Mouse (Mus musculus) lung, postnatal 14 days (tissue): Measurements from ENCODE around the gene Cltb.
"Not testable (repeated sequence)": the region's sequence is repeated elsewhere in the genome, so short reads cannot be mapped to it uniquely, and the experiment has no call there.

Experiments used
- DNase-seq: peaks from one replicate; pipeline ENCODE4 v3.0.0; 2021

The Cltb gene

DNA sequence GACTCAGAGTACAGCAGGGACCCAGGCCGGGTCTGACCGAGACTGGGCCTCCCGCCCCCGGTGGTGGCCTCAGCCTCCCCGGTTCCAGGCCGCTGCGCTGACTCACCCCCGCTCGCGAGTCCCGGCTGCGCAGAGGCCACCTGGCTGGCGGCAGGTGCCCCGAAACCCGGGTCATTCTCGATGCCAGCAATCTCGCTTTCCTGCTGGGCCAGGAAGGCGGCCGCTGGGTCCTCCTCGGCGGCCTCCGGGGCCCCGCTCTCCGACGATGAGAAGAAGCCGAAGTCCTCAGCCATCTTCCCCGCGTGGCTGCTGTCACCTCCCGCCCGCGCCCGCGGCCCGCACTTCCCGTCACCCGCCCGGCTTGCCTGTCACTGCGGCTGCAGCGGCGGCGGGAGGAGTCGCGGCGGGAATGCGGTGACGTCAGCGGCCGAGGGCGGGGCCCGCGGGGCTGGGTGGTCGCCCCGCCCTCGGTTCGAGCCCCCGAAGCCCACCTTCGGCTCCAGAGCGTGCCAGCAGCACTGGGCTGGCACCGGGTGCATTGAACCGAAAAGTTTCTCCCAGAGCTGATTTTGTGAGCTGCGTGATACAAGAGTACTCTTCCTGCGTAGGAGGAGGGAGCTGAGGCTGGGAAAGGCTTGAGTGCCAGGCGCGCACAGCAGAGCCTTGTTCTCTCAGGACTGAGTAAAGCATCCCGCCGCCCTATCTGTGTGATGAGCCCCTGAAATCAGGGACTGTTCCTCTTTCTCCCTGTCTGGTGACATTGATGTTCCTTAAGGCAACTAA is at the start of gene Cltb:
TSS of gene Cltb (minus strand) at position 373 of the 783 bp plus-strand sequence.
- DNase-seq, result peak; percentile 93

DNA sequence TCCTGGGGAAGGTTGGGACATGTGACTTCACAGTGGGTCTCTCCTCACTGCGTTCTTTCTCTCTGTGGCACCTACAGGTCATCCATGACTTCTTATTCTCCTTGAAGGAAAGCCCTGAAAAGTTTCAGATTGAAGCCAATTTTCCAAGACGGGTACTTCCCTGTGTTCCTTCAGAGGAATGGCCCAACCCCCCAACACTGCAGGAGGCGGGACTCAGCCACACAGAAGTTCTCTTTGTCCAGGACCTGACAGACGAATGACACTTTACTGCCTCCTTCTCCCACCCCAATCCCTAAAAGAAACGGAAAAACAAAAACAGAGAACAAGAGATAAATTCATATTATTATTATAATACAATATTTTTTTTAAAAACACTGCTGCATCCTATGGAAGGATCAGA is 49.7 kb upstream of the Cltb start:
- DNase-seq, result no peak

DNA sequence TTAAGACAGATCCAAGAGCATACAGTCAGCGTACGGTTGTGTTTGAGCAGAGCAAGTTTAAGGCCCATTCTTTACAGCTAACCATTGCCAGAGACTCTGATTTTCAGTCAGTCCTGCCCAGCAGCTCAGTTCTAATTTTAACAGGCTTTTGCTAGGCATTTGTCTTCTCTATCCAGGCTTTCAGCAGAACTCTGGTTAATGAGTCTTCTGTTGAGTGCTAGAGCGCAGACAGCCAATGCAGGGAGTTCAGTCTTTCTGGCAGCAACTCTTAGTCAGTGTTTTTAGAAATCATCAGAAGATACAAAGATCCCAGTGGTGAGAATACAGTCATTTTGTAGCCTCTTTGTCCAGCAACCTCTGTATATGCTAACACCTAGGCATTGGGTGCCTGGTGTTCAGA is 39.3 kb upstream of the Cltb start:
- DNase-seq, result no peak

DNA sequence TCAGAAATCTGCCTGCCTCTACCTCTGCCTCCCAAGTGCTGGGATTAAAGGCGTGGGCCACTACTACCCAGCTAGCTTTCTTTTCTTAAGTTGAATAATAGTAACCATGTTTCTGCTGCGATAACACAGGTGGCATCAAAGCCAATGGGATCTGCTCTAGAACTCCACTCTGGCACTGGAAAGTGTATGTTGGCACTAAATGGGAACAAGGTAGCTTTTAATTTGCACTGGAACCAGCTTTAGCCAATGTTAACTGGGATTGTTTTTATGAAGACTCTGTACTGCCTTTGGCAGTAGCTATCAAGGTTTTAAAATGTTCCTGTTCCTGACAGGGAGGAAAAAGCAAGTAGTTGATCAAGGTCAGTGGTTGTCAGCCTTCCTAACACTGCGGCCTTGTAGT is 23.9 kb upstream of the Cltb start:
- no peak for DNase-seq

DNA sequence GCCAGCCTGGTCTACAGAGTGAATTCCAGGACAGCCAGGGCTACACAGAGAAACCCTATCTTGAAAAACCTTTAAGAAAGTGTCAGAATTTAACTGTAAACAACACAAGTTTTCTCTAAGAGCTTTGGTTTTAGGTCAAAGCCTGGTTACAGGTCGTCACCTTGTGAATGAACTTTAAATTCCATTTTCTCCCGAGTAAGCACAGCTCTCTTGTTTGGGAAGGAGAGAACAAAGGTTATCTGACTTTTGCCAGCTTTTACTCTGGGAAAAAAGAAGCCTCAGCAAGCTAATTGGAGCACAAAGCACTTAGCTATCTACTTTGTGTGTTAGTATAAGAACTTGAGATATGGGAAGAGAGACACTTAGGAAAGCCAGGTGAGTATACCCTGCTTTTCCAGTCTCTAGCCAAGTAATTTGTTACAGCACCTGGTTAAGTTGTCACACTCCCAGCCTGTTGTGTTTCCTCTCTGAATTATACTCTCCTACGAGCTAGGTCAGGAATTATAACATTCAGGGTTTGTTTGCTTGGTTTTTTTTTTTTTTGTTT is 21.7 kb upstream of the Cltb start:
- no peak for DNase-seq

DNA sequence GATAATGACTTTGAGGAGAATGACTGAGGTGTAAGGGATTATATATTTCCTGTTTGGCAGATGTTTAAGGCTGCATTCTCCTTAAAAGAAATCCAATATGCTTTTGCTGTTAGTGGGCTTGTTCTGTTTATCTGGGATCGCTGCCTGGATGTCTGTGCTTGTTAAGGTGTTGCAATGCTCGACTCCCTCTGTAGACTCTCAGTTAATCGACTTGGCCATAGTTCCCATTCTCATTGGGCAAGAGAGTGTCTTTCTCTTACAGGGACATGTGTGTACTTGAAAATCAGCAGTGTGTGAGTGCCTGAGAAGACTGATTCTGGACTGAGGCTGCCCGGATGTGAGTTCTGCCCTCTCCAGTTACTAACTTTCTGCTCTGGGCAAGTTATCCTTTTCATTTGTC is 18.0 kb upstream of the Cltb start:
- peak; percentile 49 for DNase-seq

DNA sequence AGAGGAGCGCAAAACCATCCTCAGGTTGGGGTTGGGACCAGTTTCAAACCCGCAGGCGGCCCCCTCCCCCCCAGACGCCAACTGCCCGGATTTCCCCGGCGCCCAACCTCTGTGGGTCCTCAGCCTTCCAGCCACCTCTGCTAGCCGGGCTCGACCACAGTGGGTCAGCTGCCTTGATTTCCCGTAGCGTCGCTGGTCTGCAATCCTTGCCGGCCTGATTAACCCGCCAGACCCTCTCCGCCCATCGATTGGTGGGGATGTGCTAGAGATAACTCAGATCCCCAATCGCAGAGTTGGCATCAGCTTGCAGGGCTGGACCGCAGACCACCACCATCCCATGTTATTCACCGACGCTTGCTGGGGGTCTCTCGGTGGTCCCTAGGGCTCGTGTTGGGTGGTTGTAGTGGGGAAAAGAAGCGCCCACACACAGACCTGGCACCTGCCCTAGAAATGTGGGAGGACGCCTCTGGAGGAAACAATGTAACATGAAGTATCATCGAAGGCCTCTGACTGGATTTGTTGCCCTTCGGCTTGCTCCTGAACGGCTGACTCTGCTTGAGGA is 10.9 kb upstream of the Cltb start:
- no peak for DNase-seq

DNA sequence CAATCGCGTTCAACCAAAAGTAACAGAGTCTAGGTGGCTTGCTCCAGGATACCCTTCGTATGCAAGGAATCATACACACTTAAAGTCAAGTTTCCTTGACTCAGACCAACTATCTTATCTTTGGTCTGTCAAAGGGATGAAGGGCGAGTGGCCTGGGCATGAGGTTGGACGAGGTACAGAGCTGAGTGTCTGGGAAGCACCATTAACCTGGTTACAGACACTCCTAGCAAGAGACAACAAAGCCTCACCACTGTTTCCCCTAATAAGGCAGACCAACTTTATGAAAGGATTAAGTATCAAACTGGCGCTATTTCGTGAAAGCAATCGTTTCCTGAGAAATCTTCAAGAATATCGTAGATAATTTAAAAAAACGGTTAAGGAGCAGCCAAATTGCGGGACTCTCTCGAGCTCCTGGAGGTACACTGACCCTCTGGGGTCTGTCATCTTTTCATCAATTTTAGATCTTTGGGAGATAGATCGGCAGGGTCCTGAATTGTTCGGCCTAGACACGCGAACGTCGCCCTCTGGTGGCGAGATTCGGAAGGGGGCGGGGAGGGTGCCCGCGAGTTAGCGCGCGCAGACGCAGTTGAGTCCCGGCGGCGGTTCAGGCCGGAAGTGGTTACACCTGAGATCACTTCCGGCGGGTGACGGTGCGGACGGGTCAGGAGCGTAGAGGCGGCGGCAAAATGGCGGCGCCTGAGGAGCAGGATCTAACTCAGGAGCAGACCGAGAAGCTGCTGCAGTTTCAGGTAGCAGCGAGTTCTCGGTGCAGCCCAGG is 10.2 kb upstream of the Cltb start, which contains the start of gene Faf2:
TSS of gene Faf2 (plus strand) at position 630 of the 778 bp plus-strand sequence.
- peak; percentile 99 for DNase-seq

DNA sequence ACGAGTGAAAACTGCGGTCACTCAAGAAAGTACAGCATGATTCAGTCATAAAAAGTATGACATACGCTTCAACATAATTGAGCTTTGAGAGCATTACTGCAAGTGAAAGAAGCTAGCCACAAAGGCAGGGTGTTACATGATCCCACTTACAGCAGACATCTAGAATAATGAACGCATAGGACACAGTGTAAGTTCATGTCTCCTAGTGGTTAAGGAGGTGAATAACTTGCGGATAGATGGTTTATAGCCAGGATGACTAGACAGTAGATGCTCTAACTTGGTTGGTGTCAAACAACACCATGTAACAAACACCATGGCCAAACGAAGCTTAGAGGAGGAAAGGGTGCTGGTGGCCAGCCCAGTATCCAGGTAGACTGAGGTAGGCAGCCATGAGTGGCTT is 5.9 kb upstream of the Cltb start:
- no peak for DNase-seq

DNA sequence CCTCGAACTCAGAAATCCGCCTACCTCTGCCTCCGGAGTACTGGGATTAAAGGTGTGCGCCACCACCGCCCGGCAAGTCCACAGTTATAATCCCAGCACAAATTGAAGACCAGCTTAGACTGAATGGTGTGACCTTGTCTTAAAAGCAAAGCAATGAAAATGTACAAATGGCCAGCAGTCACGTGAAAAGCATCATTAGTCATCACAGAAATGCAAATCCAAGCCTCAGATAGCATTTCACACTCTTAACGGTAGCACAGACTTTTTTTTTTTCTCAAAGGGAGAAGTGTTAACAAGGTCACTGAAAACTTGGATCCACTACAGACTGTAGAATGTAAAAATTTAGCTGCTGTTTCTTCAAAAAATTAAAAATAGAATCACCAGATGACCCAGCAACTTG is 5.2 kb upstream of the Cltb start:
- DNase-seq, result no peak

DNA sequence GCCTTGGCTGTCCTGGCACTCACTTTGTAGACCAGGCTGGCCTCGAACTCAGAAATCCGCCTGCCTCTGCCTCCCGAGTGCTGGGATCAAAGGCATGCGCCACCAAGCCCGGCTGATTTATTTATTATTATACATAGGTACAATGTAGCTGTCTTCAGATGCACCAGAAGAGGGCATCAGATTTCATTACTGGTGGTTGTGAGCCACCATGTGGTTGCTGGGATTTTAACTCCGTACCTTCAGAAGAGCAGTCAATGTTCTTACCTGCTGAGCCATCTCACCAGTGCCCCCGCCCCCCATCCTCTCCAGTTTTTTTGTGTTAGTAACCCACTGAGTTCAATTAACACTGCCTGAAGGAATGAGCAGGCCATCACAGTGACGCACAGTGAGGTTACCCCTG is 2.0 kb upstream of the Cltb start:
- not testable (repeated sequence) for DNase-seq

DNA sequence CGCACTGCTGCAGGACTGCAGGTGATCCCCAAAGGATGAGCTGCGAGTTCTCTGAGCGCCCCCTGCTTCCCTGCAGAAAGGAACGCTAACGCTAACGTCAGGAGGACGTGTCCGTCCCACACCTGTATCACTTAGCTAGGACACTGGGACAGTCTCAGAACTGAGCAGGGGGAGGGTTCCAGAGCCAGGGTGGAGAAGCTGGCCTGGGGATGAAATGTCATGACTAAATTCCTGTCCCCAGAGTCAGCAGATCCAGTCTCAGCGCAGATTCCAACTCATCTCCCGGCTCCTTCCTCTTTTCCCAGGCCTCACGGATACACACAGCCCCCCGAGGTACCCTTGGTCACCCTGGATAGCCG is 552 bp downstream of the Cltb start:
- DNase-seq, result no peak

DNA sequence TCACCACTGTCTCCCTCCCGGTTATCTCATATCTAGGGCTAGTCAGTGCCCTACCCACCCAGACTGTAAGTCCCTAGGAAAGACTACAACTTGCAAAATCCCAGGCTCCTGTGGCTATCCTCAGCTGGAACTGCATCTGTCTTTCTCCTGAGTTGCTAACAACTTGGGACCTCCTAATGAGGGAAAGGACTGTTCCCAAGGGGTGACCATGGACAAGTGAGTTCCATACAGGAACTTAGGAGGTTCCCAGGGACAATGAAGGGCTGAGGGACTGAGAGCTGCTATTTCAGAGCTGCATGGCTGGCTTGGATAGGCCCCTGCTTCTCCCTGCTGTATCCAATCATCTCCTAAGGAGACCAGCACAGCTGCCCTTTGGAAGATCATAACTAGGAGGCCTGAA is 1.8 kb downstream of the Cltb start:
- DNase-seq, result no peak

DNA sequence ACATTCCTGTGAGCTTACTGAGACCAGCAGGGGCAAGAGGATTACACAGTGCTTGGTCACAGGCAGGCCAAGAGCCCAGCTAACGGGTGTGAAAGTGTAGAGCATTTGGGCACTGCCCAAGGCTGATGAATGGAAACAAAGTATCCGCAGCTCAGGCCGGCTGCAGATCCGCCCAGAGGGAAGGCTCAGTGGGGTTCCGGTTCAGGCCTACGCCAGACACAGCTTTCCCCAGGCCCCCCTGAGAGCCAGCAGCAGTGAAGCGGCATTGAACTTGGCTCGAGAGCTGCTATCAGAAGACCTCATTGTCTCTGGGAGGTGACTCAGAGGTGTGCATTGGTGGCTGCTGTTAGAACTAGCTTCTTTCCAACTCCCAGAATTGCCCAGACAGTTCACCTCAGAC is 2.5 kb downstream of the Cltb start:
- peak; percentile 24 for DNase-seq

DNA sequence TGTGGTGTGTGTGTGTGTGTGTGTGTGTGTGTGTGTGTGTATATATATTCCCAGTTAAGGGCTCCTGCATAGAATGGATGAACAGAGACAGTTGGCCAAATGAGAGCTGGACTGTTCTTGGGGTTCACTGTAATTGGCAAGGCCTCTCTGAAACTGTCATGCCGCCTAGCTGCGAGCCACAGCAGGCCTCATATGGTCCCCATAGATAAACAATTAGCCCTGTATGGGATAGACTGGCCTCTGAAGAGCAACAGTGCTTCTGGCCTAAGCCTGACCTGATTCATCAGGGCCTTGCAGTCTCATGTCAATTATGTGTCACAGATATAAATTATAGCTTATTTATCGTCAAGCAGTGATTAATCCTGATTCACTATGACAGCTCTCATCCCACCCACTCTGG is 3.1 kb downstream of the Cltb start:
- no peak for DNase-seq

DNA sequence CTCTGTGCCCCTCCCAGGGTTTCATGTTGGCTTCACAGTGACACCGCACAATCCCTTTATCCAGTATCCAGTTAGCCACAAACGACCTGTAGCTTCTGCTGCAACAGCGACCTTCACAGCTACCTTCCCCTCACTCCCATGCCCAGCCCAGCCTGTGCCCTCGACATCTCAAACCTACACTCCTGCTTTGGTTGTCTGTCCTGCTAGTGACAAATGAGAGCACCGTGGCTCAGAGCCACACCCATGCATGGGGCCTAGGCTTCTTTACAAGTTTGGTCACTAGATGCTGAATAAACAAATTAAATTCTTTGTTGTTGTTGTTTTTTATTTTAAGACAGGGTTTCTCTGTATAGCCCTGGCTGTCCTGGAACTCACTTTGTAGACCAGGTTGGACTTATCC is 3.9 kb downstream of the Cltb start:
- DNase-seq, result no peak

DNA sequence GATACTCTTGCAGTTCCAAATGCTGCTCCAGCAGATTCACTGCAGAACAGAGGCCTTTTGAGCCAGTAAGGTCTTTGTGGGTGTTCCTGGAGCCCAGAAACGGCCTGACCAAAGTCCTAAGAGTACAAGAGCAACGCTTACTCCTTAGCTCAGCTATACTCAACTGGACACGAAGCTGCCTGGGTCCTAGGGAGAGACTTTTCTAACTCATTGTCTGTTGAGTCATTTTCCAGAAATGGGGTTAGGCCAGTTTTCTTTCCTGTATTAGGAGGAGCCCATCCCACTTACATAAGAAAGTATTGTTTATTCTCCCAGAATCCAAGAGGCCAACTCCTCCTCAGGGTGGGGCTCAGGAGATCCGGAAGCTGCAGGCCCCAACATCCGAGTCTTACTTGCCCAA is 5.7 kb downstream of the Cltb start:
- DNase-seq, result no peak

DNA sequence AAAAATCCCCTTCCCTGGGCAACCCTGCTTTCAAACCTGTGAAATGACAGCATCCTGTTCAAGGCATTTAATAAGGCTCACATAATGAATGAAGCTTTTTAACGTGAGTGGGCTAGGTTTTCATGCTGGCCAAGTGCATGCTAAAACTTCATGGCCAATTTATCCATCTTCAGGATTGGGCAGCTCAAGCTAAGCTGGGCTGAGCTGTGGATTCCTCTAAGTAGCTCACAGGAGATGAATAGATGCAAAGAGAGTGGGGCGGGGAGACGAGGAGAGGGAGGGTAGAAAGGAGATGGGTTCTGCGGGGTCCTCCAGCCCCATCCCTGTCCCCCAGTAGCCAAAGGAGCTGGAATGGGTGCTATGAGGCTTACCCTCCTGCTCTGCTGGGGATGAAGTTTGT is 6.9 kb downstream of the Cltb start:
- DNase-seq, result no peak

DNA sequence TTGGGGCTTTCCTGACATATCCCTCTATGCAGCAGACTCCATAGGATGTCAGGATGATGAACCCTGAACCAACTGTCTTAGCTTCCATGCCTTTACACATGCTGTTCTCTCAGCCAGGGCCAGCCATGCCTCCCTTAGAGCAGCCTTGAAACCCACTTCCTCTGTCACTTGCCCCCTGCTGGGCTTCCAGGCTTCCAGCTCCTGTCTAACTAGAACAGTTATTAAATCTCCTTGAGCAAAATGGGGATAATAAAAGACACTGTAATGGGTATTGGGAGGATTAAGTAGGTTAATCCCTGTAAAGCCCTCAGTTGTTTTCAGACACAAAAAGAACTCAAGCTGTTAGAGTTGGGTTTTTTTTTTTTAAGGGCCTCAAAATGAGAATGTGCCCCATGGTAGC is 7.6 kb downstream of the Cltb start:
- DNase-seq, result no peak

DNA sequence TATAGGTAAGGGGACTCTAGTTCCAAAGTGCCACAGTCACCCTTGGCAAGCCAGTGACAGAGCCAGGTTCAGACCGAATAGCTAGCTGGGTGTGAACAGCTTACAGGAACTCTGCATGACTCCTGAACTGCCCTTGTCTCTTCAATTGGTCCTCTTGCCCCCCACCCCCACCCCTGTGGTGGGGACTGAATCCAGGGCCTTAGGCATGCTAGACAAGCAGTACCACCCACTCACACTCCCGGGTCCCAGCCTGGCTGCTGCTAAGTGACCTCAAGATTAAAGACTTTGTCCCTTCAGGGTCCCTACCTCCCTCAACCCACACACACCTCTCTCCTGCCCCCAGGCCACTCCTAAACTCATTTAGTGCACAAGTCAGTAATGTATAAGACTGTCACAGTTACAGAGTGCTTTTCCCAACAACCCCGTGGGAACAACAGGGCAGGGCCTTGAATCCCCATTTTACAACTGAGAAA is 8.5 kb downstream of the Cltb start:
- no peak for DNase-seq

DNA sequence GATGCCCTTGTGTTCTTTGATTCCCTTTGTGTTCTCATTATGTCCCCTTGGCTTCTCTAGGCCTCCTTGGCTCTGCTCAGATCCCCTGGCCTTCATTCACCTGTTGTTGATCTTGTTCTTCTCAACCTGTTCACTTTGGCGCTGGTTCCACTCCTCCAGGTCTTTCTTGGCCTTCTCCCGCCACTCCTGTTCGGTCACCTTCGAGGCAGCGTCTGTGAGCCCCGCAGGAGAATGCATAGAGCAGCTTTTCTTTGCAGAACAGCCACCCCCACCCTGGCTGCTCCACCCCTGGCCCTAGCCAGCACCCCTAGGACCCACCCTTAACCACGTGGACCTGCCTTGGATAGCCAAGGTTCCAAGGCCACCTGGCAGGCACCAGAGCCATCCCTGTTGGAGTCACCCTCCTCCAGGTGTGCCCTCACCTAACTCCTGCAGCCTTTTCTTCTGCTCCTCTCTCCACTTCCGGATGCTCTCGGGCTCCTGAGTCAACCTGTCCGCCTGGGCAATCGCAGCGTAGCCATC is 12.5 kb downstream of the Cltb start:
- no peak for DNase-seq

DNA sequence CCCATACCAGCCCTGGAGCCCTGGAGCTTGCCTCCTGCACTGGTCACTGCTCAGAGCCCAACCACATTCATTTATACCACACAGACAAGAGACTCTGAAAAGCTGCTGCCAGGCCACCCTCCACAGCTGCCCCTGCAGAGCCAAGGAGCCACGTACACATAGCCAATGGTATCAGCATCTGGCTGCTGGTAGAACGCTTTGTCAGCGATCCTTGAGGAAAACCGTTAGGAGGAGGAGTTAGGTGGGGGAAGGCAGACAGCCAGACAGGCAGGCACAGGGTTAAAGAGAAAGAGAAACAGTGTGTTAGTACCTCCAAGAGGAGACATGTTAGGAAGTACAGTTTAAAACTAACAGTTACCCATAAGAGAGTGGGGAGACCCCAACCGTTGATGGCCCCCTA is 14.3 kb downstream of the Cltb start:
- DNase-seq, result no peak

DNA sequence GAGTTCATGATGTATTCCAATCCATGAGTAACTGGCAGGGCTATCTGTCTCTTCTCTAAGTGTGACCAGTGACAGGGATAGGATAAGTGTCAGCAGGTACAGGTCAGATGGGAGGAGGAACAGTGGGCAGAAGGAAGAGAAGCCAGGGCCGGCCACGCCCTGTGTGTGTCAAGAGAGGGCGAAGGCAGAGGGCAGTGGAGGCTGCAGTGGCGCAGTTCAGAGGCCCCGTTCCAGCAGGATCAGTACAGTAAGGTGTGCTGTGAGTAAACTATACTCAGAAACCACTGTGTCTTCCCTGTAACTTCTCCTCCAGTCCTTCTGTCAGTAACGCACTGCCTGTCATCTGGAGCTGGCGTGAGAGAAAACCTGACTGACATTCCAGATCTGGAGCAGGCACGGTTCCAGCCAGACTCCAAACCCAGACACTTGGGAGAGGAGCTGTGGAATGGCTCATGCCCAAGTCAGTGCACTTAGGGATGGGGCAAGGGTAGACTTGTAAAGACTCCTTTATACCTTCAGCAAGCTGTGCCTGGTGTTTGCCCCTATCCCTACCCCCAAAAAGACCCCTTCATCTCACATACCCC is 14.9 kb downstream of the Cltb start:
- no peak for DNase-seq
